Mouse (Mus musculus) midbrain, postnatal 0 days (tissue): ENCODE measurements around the gene Ppt2. TPM values are rescaled to one million over a fixed set of nuclear protein-coding genes. Genes with fewer than 3 reads are reported as not detected.
A peak's percentile ranks its signal among the peaks of the same experiment; 100 is the strongest.

Experiments
- ATAC-seq: fragments of 200-750 bp; cut with Nextera tagmentation; 2 replicates; pipeline ENCODE4 v1.8.0; 2017; ENCODE audit warnings: moderate number of reproducible peaks, mild to moderate bottlenecking, moderate TSS enrichment, moderate library complexity; ENCODE audit not compliant: low FRiP score
- DNase-seq: peaks from one replicate; pipeline ENCODE4 v3.0.0-alpha.2; 2015; ENCODE audit warnings: low spot score
- H3K27ac ChIP-seq: fragments of 300-500 bp; sonication (generic); 2 replicates; pipeline ENCODE4 v1.5.1; 2014; ENCODE audit warnings: low read depth, mild to moderate bottlenecking, low read length, mixed read lengths
- H3K27me3 ChIP-seq: fragments of 300-500 bp; sonication (generic); 2 replicates; pipeline ENCODE4 v1.6.1; 2014; ENCODE audit warnings: low read length, control low read depth, mixed read lengths; ENCODE audit not compliant: insufficient read depth
- H3K36me3 ChIP-seq: fragments of 300-500 bp; sonication (generic); 2 replicates; pipeline ENCODE4 v1.6.1; 2014; ENCODE audit warnings: low read length, control low read depth, mixed read lengths; ENCODE audit not compliant: insufficient read depth
- H3K4me1 ChIP-seq: fragments of 300-500 bp; sonication (generic); 2 replicates; pipeline ENCODE4 v1.6.1; 2014; ENCODE audit warnings: mild to moderate bottlenecking, control low read depth, antibody characterized with exemption, low read length, mixed read lengths; ENCODE audit not compliant: insufficient read depth
- H3K4me2 ChIP-seq: fragments of 300-500 bp; sonication (generic); 2 replicates; pipeline ENCODE4 v1.6.1; 2014; ENCODE audit warnings: low read depth, mild to moderate bottlenecking, low read length, mixed read lengths; ENCODE audit not compliant: poor library complexity, severe bottlenecking
- H3K4me3 ChIP-seq: fragments of 300-500 bp; sonication (generic); 2 replicates; pipeline ENCODE4 v1.5.1; 2014; ENCODE audit warnings: low read depth, mild to moderate bottlenecking, low read length, moderate library complexity
- H3K9ac ChIP-seq: fragments of 300-500 bp; sonication (generic); replicated peaks from 2 replicates; pipeline ENCODE4 v1.6.1; 2014; ENCODE audit warnings: mild to moderate bottlenecking, low read length, moderate library complexity, mixed read lengths; ENCODE audit not compliant: poor library complexity, severe bottlenecking
- H3K9me3 ChIP-seq: fragments of 300-500 bp; sonication (generic); 2 replicates; pipeline ENCODE4 v1.6.1; 2016; ENCODE audit warnings: low read length, control low read depth
- CTCF ChIP-seq: IDR thresholded peaks from 2 replicates; pipeline ENCODE4 v1.5.1; 2016; ENCODE audit warnings: antibody characterized with exemption, mild to moderate bottlenecking
- WGBS: fragments of 180-500 bp; shearing (Covaris S2); extraction: QIAGEN DNeasy Blood & Tissue Kit; methylation state at CpG from one replicate; pipeline ENCODE4 v1.1.7; 2014; 5-methylcytosine and 5-hydroxymethylcytosine counted together
- polyA plus RNA-seq: library from polyadenylated mRNA; unstranded; fragments of >200 nt; fragmentation: Nextera tagmentation; extraction: Ambion mirVana; gene quantifications from 2 replicates; pipeline ENCODE4 v1.2.1, GENCODE M21; 2015
- total RNA-seq: library from RNA; depleted of rRNA; stranded (reverse); fragments of >200 nt; gene quantifications from 2 replicates; pipeline ENCODE4 v1.2.3, GENCODE M21; 2014

Ppt2 gene
- total and polyA plus RNA-seq, 2 experiments from 2014 or later: 18.0 to 31.0 TPM

- H3K9ac ChIP-seq: peak overlapping the region; percentile 79
- H3K4me1 ChIP-seq: peaks cover 27% of the 10 kb centered on the region
- no peaks in the 10 kb centered on the region for H3K27me3 ChIP-seq
- H3K4me3 ChIP-seq: peak overlapping the region; percentile 71
- no peak for ATAC-seq
- 4% methylated on average over 19 of the region's 19 CpGs for WGBS
- H3K36me3 ChIP-seq: no peaks in the 10 kb centered on the region
- H3K4me2 ChIP-seq: peak overlapping the region; percentile 65
- H3K27ac ChIP-seq: peak overlapping the region; percentile 99
- H3K9me3 ChIP-seq: no peaks in the 10 kb centered on the region
- no peak for TF ChIP-seq CTCF
- DNase-seq: no peak
Measured at GRCm38 (mm10) chr17:34587814-34588213, 40.5 kb downstream of the Ppt2 start.

GRCm38 (mm10) chr17:34587423-34587811, 40.9 kb downstream of the Ppt2 start:
- no peaks in the 10 kb centered on the region for H3K27me3 ChIP-seq
- H3K9me3 ChIP-seq: no peaks in the 10 kb centered on the region
- H3K4me3 ChIP-seq: peak overlapping the region; percentile 71
- H3K9ac ChIP-seq: peak overlapping the region; percentile 79
- no peaks in the 10 kb centered on the region for H3K36me3 ChIP-seq
- 0% methylated on average over 35 of the region's 50 CpGs for WGBS
- TF ChIP-seq CTCF: no peak
- H3K27ac ChIP-seq: peak overlapping the region; percentile 99
- ATAC-seq (peak; percentile 88), DNase-seq (peak; percentile 97)
- H3K4me2 ChIP-seq: peak overlapping the region; percentile 65
- H3K4me1 ChIP-seq: peaks cover 27% of the 10 kb centered on the region

- DNase-seq: peak; percentile 94
- H3K4me2 ChIP-seq: peak overlapping the region; percentile 65
- H3K9me3 ChIP-seq: no peaks in the 10 kb centered on the region
- peak overlapping the region; percentile 71 for H3K4me3 ChIP-seq
- ATAC-seq: peak; percentile 79
- WGBS: under 1% methylated on average over 36 of the region's 38 CpGs
- H3K36me3 ChIP-seq: no peaks in the 10 kb centered on the region
- no peaks in the 10 kb centered on the region for H3K27me3 ChIP-seq
- H3K9ac ChIP-seq: peak overlapping the region; percentile 79
- TF ChIP-seq CTCF: no peak
- H3K4me1 ChIP-seq: peaks cover 27% of the 10 kb centered on the region
- H3K27ac ChIP-seq: peak overlapping the region; percentile 99
Measured at GRCm38 (mm10) chr17:34586796-34587422, 41.4 kb downstream of the Ppt2 start.

GRCm38 (mm10) chr17:34585877-34586771, 42.2 kb downstream of the Ppt2 start:
- no peaks in the 10 kb centered on the region for H3K27me3 ChIP-seq

GRCm38 (mm10) chr17:34585121-34585520, 43.2 kb downstream of the Ppt2 start:
- Histone ChIP-seq H3K4me3 (no peak overlapping the region), H3K9me3 (no peaks in the 10 kb centered on the region), H3K4me1 (peaks cover 17% of the 10 kb centered on the region; the same call in 1 of the 2 replicates), H3K9ac (no peak overlapping the region), H3K27ac (peak overlapping the region; percentile 99; the same call in 1 of the 2 replicates), H3K27me3 (no peaks in the 10 kb centered on the region), H3K36me3 (no peaks in the 10 kb centered on the region), H3K4me2 (no peak overlapping the region)
- ATAC-seq (no peak), DNase-seq (peak; percentile 22)
- TF ChIP-seq CTCF: no peak
- 93% methylated on average over 8 of the region's 8 CpGs for WGBS

More at GRCm38 (mm10) chr17:34585877-34586771, 42.2 kb downstream of the Ppt2 start:
- ATAC-seq: peak; percentile 18; the same call in 1 of the 2 replicates
- peak overlapping the region; percentile 71 for H3K4me3 ChIP-seq
- peak overlapping the region; percentile 65 for H3K4me2 ChIP-seq
- peaks cover 22% of the 10 kb centered on the region for H3K4me1 ChIP-seq
- TF ChIP-seq CTCF: no peak
- WGBS: 12% methylated on average over 32 of the region's 32 CpGs
- H3K9ac ChIP-seq: peak overlapping the region; percentile 79
- H3K36me3 ChIP-seq: no peaks in the 10 kb centered on the region
- H3K27ac ChIP-seq: peak overlapping the region; percentile 99
- peak; percentile 41 for DNase-seq
- H3K9me3 ChIP-seq: no peaks in the 10 kb centered on the region
